Mouse (Mus musculus): ENCODE measurements around the gene Gm13287.
"Not testable (repeated sequence)": the region's sequence is repeated elsewhere in the genome, so short reads cannot be mapped to it uniquely, and the experiment has no call there.

Gm13287 gene

GRCm38 (mm10) chr4:88797097-88797496, 6.0 kb upstream of the Gm13287 start, which contains the start of gene Gm13279:
Gene Gm13279, plus strand, starts transcription at chr4:88797397.
- not testable (repeated sequence) for DNase-seq (ENCODE audit: low spot score)

GRCm38 (mm10) chr4:88799365-88799764, 3.7 kb upstream of the Gm13287 start, which contains the start of gene Gm13285:
Gene Gm13285, plus strand, starts transcription at chr4:88799665.
- DNase-seq (ENCODE audit: low spot score), result not testable (repeated sequence)

GRCm38 (mm10) chr4:88805231-88805630, 2.2 kb downstream of the Gm13287 start, which contains the start of gene Gm13288:
Gene Gm13288, plus strand, starts transcription at chr4:88805531.
- DNase-seq (ENCODE audit: low spot score), result not testable (repeated sequence)

- not testable (repeated sequence) for DNase-seq (ENCODE audit: low spot score)
Measured at GRCm38 (mm10) chr4:88805761-88806160, 2.7 kb downstream of the Gm13287 start.

GRCm38 (mm10) chr4:88815928-88816327, 12.9 kb downstream of the Gm13287 start, which contains the start of gene Ifna7:
Gene Ifna7, plus strand, starts transcription at chr4:88816228.
- DNase-seq (ENCODE audit: low spot score), result no peak

GRCm38 (mm10) chr4:88819659-88820058, 16.6 kb downstream of the Gm13287 start, which contains the start of gene Ifna11:
Gene Ifna11, plus strand, starts transcription at chr4:88819959.
- no peak for DNase-seq (ENCODE audit: low spot score)

- DNase-seq (ENCODE audit: low spot score), result peak; percentile 28
Measured at GRCm38 (mm10) chr4:88822995-88823394, 19.9 kb downstream of the Gm13287 start.

- DNase-seq (ENCODE audit: low spot score), result not testable (repeated sequence)
Measured at GRCm38 (mm10) chr4:88827116-88827515, 24.1 kb downstream of the Gm13287 start, which contains the start of gene Ifna6. Gene Ifna6, plus strand, starts transcription at chr4:88827416.

GRCm38 (mm10) chr4:88830523-88830922, 27.5 kb downstream of the Gm13287 start:
- no peak for DNase-seq (ENCODE audit: low spot score)

GRCm38 (mm10) chr4:88835225-88835624, 32.2 kb downstream of the Gm13287 start, which contains the start of gene Ifna5:
Gene Ifna5, plus strand, starts transcription at chr4:88835525.
- DNase-seq (ENCODE audit: low spot score), result not testable (repeated sequence)

- no peak for DNase-seq (ENCODE audit: low spot score)
Measured at GRCm38 (mm10) chr4:88838828-88839227, 35.8 kb downstream of the Gm13287 start.

- no peak for DNase-seq (ENCODE audit: low spot score)
Measured at GRCm38 (mm10) chr4:88840058-88840457, 37.0 kb downstream of the Gm13287 start.

- no peak for DNase-seq (ENCODE audit: low spot score)
Measured at GRCm38 (mm10) chr4:88841438-88841911, 38.4 kb downstream of the Gm13287 start, which contains the start of gene Ifna4. Gene Ifna4, plus strand, starts transcription at chr4:88841861.

GRCm38 (mm10) chr4:88845334-88845733, 42.3 kb downstream of the Gm13287 start:
- DNase-seq (ENCODE audit: low spot score), result no peak

- DNase-seq (ENCODE audit: low spot score), result no peak
Measured at GRCm38 (mm10) chr4:88849698-88850097, 46.6 kb downstream of the Gm13287 start, which contains the start of gene Ifna1. Gene Ifna1, plus strand, starts transcription at chr4:88850087.

- no peak for DNase-seq (ENCODE audit: low spot score)
Measured at GRCm38 (mm10) chr4:88851026-88851763, 48.1 kb downstream of the Gm13287 start.

Data from embryo, embryonic 10 days (tissue).